Mouse (Mus musculus) left cerebral cortex, adult 18-20 months (tissue): ENCODE measurements around the gene Atp5d. TPM values are rescaled to one million over a fixed set of nuclear protein-coding genes. Genes with fewer than 3 reads are reported as not detected.
A peak's percentile ranks its signal among the peaks of the same experiment; 100 is the strongest.

Source experiments
- DNase-seq, 2 experiments: peaks; one replicate each; pipeline ENCODE4 v3.0.0; 2021 to 2022; ENCODE audit warnings: low spot score in 2 of 2, mixed read lengths in 1 of 2
- total RNA-seq, 2 experiments: library from RNA; stranded (reverse); gene quantifications; 2 replicates each; pipeline ENCODE4 v1.2.3; 2021

Gene Atp5d
- total RNA-seq, 2 experiments from 2014 or later, result 367 to 371 TPM

GRCm38 (mm10) chr10:80179068-80180051 lies 40.9 kb downstream of the Atp5d start, which contains the start of gene Efna2:
Gene Efna2, plus strand, starts transcription at chr10:80179482.
- peak in 1 of 2 experiments; percentile 62 for DNase-seq

GRCm38 (mm10) chr10:80180288-80180687 lies 41.9 kb downstream of the Atp5d start:
- no peak for DNase-seq

GRCm38 (mm10) chr10:80180823-80181222 lies 42.4 kb downstream of the Atp5d start:
- DNase-seq, result no peak

- no peak for DNase-seq
Observed at GRCm38 (mm10) chr10:80182547-80182946, 44.1 kb downstream of the Atp5d start.

GRCm38 (mm10) chr10:80186649-80187048 lies 48.2 kb downstream of the Atp5d start:
- DNase-seq, result no peak

GRCm38 (mm10) chr10:80187739-80188138 lies 49.3 kb downstream of the Atp5d start:
- DNase-seq, result no peak

- DNase-seq, result no peak
Observed at GRCm38 (mm10) chr10:80188453-80189024, 50.1 kb downstream of the Atp5d start.

GRCm38 (mm10) chr10:80189999-80190398 lies 51.6 kb downstream of the Atp5d start:
- no peak for DNase-seq

GRCm38 (mm10) chr10:80190491-80191051 lies 52.1 kb downstream of the Atp5d start:
- peak in 1 of 2 experiments; percentile 41 for DNase-seq

- DNase-seq, result no peak
Observed at GRCm38 (mm10) chr10:80193976-80194375, 55.5 kb downstream of the Atp5d start.

GRCm38 (mm10) chr10:80194441-80194840 lies 56.0 kb downstream of the Atp5d start:
- no peak for DNase-seq

Other genes starting within 250 kb of the Atp5d start
- not detected for gene Cfd, start 247.8 kb upstream of the Atp5d start, total RNA-seq
- gene Med16, start 229.7 kb upstream of the Atp5d start, total RNA-seq, result 10 to 100 TPM; 48.6 to 63.7 TPM
- gene Gm26602, start 227.8 kb upstream of the Atp5d start, total RNA-seq, result not detected
- gene Kiss1r, start 221.7 kb upstream of the Atp5d start, total RNA-seq, result 10 to 100 TPM in 1 of 2 experiments, 1 to 10 TPM in 1; 5.3 to 10.3 TPM
- 100 to 1,000 TPM; 307 to 318 TPM for gene R3hdm4, start 217.4 kb upstream of the Atp5d start, total RNA-seq
- 1 to 10 TPM; 5.6 to 7.2 TPM for gene Arid3a, start 211.6 kb upstream of the Atp5d start, total RNA-seq
- gene Wdr18, start 178.5 kb upstream of the Atp5d start, total RNA-seq, result 10 to 100 TPM; 45.3 to 46.5 TPM
- gene Grin3b, start 167.9 kb upstream of the Atp5d start, total RNA-seq, result under 1 TPM; 0.14 to 0.16 TPM
- gene Tmem259, start 154.3 kb upstream of the Atp5d start, total RNA-seq, result 100 to 1,000 TPM; 112 to 113 TPM
- gene Cnn2, start 150.0 kb upstream of the Atp5d start, total RNA-seq, result 1 to 10 TPM; 6.7 to 8.0 TPM
- 10 to 100 TPM; 13.0 to 13.7 TPM for gene Abca7, start 142.1 kb upstream of the Atp5d start, total RNA-seq
- 1 to 10 TPM; 3.7 to 4.1 TPM for gene Arhgap45, start 122.0 kb upstream of the Atp5d start, total RNA-seq
- gene Polr2e, start 98.8 kb upstream of the Atp5d start, total RNA-seq, result 10 to 100 TPM; 73.6 to 75.2 TPM
- gene Gpx4, start 91.5 kb upstream of the Atp5d start, total RNA-seq, result 100 to 1,000 TPM; 554 to 575 TPM
- 10 to 100 TPM; 16.8 to 18.8 TPM for gene Sbno2, start 33.1 kb upstream of the Atp5d start, total RNA-seq
- 100 to 1,000 TPM; 108 to 109 TPM for gene Stk11, start 22.8 kb upstream of the Atp5d start, total RNA-seq
- 100 to 1,000 TPM; 418 to 437 TPM for gene Cbarp, start 2.2 kb downstream of the Atp5d start, total RNA-seq
- 100 to 1,000 TPM; 105 TPM for gene Midn, start 9.6 kb downstream of the Atp5d start, total RNA-seq
- 10 to 100 TPM; 89.7 to 94.6 TPM for gene Cirbp, start 27.4 kb downstream of the Atp5d start, total RNA-seq
- gene 1600002K03Rik, start 34.3 kb downstream of the Atp5d start, total RNA-seq, result 1 to 10 TPM; 6.8 to 7.0 TPM
- 1 to 10 TPM; 7.0 to 8.2 TPM for gene Efna2, start 40.9 kb downstream of the Atp5d start, total RNA-seq
- gene Mum1, start 87.8 kb downstream of the Atp5d start, total RNA-seq, result 10 to 100 TPM; 32.2 to 39.3 TPM
- 100 to 1,000 TPM; 219 to 232 TPM for gene Ndufs7, start 110.5 kb downstream of the Atp5d start, total RNA-seq
- 10 to 100 TPM; 16.2 to 21.2 TPM for gene Gamt, start 122.4 kb downstream of the Atp5d start, total RNA-seq
- gene Dazap1, start 122.9 kb downstream of the Atp5d start, total RNA-seq, result 10 to 100 TPM; 75.6 to 81.7 TPM
- 1,000 to 10,000 TPM in 1 of 2 experiments, 100 to 1,000 TPM in 1; 965 to 1,061 TPM for gene Rps15, start 153.8 kb downstream of the Atp5d start, total RNA-seq
- gene Apc2, start 157.3 kb downstream of the Atp5d start, total RNA-seq, result 100 to 1,000 TPM; 106 to 109 TPM
- gene 2310011J03Rik, start 181.9 kb downstream of the Atp5d start, total RNA-seq, result 10 to 100 TPM; 25.1 to 28.5 TPM
- gene Pcsk4, start 190.9 kb downstream of the Atp5d start, total RNA-seq, result 1 to 10 TPM; 4.8 to 6.9 TPM
- 10 to 100 TPM; 13.4 to 13.5 TPM for gene Reep6, start 191.3 kb downstream of the Atp5d start, total RNA-seq
- gene Adamtsl5, start 209.8 kb downstream of the Atp5d start, total RNA-seq, result 10 to 100 TPM in 1 of 2 experiments, 1 to 10 TPM in 1; 8.8 to 10.4 TPM
- 10 to 100 TPM; 25.8 to 34.6 TPM for gene Plk5, start 217.8 kb downstream of the Atp5d start, total RNA-seq
- gene Mex3d, start 249.0 kb downstream of the Atp5d start, total RNA-seq, result 10 to 100 TPM; 20.1 to 20.7 TPM